Mouse (Mus musculus) heart, postnatal 36 days (tissue): ENCODE data around the gene Ttc17. TPM values are rescaled to one million over a fixed set of nuclear protein-coding genes. Genes with fewer than 3 reads are reported as not detected.
"Not testable (repeated sequence)": the region's sequence is repeated elsewhere in the genome, so short reads cannot be mapped to it uniquely, and the experiment has no call there.

Source experiments
- DNase-seq, 2 experiments: peaks; one replicate each; pipeline ENCODE4 v3.0.0; 2021 to 2022
- intact Hi-C: fragments of 180-260 bp; cut with DNase I; formaldehyde crosslinking; loops from one replicate; pipeline ENCODE4 v1.15.1; 2025
- total RNA-seq, 2 experiments: library from RNA; stranded (reverse); gene quantifications; 2 replicates each; pipeline ENCODE4 v1.2.3; 2021

Ttc17 gene
- total RNA-seq, 2 experiments from 2014 or later = 27.4 to 33.5 TPM

- intact Hi-C loops = no loop called here
- DNase-seq = no peak
Measured at GRCm38 (mm10) chr2:94387846-94388245, 18.6 kb downstream of the Ttc17 start.

GRCm38 (mm10) chr2:94384483-94384882, 22.0 kb downstream of the Ttc17 start:
- intact Hi-C loops, DNase-seq: not testable (repeated sequence)

DNA sequence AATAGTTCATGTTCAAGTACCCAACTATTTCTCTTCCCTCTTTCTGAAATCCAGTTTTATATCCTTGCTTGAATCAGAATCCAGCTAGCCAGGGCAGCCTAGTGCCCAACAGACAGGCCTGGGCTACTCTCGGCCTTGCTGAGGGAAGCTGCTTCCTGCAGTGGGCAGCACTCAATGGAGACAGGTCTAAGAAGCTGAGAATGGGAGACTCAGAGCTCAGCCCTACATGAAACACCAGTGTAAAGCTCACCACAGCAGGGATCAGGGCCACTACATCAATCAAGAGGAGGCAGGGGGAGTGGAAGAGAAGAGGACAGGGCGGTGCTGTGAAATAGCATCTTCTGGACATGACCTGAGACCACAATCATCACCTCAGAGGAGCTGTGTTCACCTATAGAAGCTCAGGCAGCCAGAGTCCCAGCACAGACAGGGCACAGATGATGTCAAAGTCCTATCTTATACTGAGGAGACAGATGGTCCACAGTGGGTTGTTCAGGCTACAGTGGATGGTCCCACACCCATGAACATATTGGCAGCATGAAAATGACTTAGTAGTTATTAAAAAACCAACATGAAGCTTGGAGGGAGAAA, 25.3 kb downstream of the Ttc17 start:
- intact Hi-C loops = no loop called here

DNA sequence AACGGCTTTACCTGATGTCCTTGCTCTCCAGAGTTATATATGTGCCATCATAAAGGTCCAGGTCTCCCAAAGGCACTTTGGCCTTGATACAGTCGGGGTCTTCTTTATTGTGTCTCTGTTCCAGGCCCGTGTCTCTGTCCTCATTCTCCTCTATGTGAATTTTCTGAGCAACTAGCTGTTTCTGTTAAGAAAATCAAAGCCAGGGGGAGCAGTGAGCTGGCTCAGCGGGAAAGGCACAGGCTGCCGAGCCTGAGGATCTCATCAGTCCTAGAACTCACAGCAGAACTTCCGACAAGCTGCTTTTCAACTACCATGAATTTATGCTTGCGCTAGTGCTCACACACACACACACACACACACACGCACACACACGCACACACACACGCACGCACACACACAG, 27.8 kb downstream of the Ttc17 start:
- DNase-seq = no peak
- intact Hi-C loops = no loop called here

More for the DNA sequence above, 25.3 kb downstream of the Ttc17 start:
- DNase-seq = no peak

DNA sequence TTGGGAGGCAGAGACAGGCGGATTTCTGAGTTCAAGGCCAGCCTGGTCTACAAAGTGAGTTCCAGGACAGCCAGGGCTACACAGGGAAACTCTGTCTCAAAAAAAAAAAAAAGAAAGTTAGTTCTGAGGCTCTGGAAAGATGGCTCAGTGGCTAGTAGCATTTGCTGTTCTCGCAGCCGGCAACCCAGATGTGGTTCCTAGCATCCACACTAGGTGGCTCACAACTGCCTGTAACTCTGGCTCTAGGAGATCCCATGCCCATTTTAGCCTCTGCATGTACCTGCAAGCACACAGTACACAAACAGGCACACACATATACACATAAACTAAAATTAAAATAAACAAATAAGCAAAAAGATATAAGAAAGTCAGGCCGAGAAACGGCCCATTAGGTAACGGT, 35.4 kb downstream of the Ttc17 start:
- intact Hi-C loops = loop anchor here (5.0 kb wide), 1 partner anchor 66 kb away; the partner anchor contains the start of gene Api5
- DNase-seq = peak in 1 of 2 experiments; percentile 11

GRCm38 (mm10) chr2:94363821-94364220, 42.7 kb downstream of the Ttc17 start:
- intact Hi-C loops = no loop called here
- no peak for DNase-seq

DNA sequence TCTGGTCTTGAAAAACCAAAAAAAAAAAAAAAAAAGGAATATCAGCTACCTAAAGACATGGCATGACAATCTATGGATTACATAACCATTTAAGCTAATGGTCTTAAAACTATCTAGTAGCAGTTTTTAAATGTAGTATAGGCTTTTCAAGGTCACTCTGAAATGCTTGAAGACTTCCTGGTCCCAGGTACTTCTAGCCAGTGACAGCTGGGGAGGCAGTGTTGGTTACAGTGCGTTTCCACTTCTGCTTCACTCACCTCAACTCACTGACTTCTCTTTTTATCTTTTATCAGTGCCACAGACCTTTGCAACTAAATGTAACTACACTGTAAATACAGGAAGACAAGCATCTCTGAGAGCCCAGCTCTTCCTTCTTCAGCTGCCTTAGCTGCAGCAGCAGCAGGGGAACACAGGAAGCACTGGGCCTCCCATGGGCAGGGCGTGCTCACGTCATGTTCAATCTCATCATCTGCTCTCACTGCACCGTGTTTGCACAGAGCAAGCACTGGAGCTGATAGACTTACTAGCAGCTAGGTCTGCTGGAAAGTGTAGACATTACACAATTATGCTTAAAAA, 46.0 kb downstream of the Ttc17 start:
- no peak for DNase-seq
- intact Hi-C loops = no loop called here

GRCm38 (mm10) chr2:94348165-94348591, 58.3 kb downstream of the Ttc17 start:
- peak in 1 of 2 experiments; percentile 23 for DNase-seq
- intact Hi-C loops = no loop called here

GRCm38 (mm10) chr2:94346746-94347145, 59.7 kb downstream of the Ttc17 start:
- no peak for DNase-seq
- intact Hi-C loops = no loop called here

- intact Hi-C loops = no loop called here
- no peak for DNase-seq
Measured at GRCm38 (mm10) chr2:94344624-94345023, 61.9 kb downstream of the Ttc17 start.

- no peak for DNase-seq
- intact Hi-C loops = no loop called here
Measured at GRCm38 (mm10) chr2:94343290-94344285, 62.9 kb downstream of the Ttc17 start.

DNA sequence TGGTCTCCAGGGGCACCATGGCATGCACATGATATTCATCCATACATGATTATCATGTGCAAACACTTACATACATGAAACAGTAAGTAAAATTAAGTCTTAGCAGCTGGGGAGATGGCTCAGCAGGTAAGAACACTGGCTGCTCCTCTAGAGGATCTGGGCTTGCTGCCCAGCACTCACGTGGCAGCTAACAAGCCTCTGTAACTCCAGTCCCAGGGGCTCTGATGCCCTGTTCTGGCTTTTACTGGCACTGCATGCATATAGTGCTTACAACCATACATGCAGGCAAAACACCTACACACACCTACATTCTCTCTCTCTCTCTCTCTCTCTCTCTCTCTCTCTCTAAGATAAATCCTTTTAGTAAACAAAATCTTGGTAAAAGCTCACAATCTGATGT, 65.7 kb downstream of the Ttc17 start:
- peak in 1 of 2 experiments; percentile 44 for DNase-seq
- intact Hi-C loops = no loop called here

DNA sequence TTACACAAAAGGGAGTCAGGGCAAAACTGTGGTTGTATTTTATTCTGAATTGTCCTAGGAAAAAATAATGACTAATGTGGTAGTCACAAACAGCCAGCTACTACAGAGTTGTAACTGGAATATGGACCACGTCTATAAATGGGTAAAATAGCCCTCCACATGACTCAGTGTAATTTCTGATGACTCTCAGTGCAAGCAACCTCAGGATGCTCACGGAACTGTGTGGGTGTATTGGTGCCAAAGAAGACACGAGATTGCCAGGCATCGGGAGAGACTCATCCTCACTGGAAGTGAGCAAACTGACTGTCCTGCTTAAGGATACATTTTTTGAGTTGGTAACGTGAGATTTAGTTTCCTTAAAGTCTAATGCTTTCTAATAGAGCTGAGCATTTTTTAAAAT, 67.0 kb downstream of the Ttc17 start:
- DNase-seq = no peak
- intact Hi-C loops = no loop called here

- DNase-seq = no peak
- intact Hi-C loops = no loop called here
Measured at GRCm38 (mm10) chr2:94336336-94336735, 70.2 kb downstream of the Ttc17 start.

- intact Hi-C loops = no loop called here
Measured at GRCm38 (mm10) chr2:94334742-94335046, 71.8 kb downstream of the Ttc17 start.

DNA sequence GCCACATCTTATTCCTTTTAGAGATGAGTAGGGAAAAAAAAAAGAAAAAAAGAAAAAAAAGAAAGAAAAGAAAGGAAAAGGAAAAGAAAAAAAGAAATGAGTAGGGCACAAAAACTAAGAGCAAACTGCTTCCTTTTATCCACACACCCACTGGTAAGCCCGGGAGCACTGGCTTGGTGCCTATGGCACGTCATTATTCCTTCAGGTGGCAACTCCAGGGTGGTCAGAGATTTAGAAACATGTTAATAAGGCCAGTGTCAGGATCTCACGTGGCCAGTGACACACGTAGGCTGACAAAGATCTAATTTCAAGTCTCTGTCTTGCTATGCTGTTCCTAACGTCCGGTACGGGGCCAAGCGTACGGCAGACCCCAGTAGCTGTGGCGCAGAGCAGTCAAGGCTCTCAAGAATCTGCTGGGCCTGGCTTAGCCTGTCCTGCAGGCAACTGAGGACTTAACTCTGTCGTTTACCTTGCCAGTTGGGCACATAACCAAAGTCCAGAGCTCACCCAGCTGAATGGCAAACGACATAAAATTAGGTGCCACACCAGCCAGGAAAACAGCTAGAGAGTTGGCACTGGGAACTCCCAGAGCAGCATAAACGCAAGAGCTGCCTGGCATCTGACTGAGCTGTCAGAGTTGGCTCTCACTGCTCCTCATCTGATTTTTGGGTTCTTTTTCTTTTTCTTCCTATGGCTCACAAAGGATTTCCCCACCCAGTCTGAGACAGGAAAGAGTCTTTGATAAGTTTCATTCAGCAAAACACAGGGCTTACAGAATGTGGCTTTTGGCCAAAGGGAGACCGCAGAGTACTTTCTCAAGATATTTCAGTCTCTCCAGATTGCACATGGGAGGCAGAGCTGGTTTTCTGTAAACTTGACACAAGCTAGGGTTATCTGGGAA, 72.4 kb downstream of the Ttc17 start:
- intact Hi-C loops = no loop called here
- DNase-seq = peak in 1 of 2 experiments; percentile 25

More at GRCm38 (mm10) chr2:94334742-94335046, 71.8 kb downstream of the Ttc17 start:
- no peak for DNase-seq

DNA sequence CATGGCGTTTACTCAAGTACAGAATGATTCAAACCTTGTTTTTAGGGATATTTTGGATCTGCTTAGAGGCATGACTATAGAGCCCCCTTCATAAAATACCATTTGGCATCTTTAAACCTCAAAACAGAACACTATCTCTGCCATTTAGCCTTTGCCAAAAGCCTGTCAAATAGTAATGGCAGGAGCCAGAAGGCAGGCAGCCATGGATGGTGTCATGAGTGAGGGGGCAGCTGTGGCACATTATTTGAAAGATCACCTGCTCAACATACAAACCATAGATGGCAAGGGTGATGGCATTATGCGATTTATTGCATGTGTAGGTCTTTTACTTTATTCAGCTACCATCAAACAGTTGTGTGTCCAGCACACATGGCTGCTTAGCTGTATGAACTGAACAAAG, 73.4 kb downstream of the Ttc17 start:
- DNase-seq = no peak
- intact Hi-C loops = no loop called here

DNA sequence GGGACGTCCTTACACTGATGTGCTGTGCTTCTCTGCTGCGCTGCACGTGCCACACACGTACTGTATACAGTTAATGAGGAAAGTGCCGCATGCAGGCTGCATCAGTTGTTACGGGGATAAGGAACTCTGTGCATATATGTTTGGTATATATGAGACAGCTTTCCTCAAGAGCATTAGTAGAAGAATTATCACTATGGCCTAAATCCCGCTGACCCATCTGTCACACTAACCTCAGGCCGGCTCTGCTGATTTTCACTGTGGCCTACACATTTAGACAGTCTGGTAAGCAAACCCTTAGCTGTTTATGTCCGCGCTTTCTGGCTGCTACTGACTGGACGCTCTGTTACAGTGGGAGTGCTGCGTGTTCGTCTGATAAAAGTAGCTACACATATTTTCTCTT, 77.2 kb downstream of the Ttc17 start:
- intact Hi-C loops = no loop called here
- DNase-seq = no peak

DNA sequence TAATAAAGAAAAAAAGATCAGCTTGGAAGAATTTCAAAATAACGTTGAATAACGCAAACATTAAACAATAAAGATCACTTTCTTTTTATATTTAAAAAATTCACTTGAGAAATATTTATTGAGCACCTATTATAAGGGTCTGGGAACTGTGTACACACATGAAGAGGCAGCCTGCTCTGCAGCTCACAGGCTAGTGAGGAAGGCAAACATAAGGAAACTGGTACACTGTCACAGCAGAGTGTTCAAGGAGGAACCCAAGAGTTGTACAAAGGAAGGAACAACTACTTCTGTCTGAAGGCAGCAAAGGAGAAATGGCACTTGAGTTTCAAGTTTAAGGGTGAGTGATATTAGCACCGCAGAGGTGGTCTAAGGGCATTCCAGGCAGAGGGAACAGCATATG, 78.7 kb downstream of the Ttc17 start:
- no peak for DNase-seq
- intact Hi-C loops = no loop called here

DNA sequence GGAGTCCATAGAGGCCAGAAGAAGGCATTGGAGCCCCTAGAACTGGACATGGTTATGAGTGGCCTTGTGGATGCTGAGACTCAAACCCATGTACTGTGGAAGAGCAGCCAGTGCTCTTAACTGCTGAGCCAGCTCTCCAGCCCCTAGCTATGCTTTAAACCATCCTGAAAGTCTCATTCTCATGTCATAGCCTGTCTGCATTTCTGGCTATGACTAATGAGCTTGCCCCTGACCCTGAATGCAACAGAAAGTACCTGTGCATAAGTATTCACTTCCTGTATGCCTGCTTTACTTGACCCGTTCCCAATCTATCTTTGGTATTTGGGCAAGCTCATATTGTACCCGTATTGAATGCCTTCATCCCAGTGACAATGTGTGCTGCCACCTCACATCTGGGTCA, 86.7 kb downstream of the Ttc17 start:
- no peak for DNase-seq
- intact Hi-C loops = no loop called here

GRCm38 (mm10) chr2:94316526-94316925, 90.0 kb downstream of the Ttc17 start:
- intact Hi-C loops = no loop called here
- no peak for DNase-seq
